Mouse (Mus musculus): ENCODE results near the gene Dab1.

GRCm38 (mm10) chr4:104462932-104463780 lies 844.0 kb downstream of the Dab1 start:
- no peak for TF ChIP-seq MEF2A (IDR thresholded peaks at IDR 0.05; ENCODE audit: extremely low read depth, insufficient replicate concordance, low read depth, low read length, poor library complexity, severe bottlenecking)
- no peak for TF ChIP-seq ZNF384 (IDR thresholded peaks at IDR 0.05; ENCODE audit: low read depth, low read length)
- TF ChIP-seq CTCF (IDR thresholded peaks at IDR 0.05 in 2 of 3, conservative IDR thresholded peaks at IDR 0.05 in 1 of 3; ENCODE audit: control insufficient read depth in 1 of 3, insufficient read depth in 1 of 3, low read depth in 2 of 3, low read length in 3 of 3, poor library complexity in 1 of 3, severe bottlenecking in 1 of 3): no peak
- no peak for TF ChIP-seq POLR2A (IDR thresholded peaks at IDR 0.05; ENCODE audit: control insufficient read depth in 1 of 2, insufficient read depth in 1 of 2, low read depth in 1 of 2, low read length in 2 of 2, poor library complexity in 1 of 2)
- TF ChIP-seq USF1 (IDR thresholded peaks at IDR 0.05; ENCODE audit: low read depth, low read length): no peak
- no peak for TF ChIP-seq MAFK (IDR thresholded peaks at IDR 0.05; ENCODE audit: borderline replicate concordance, low read depth, low read length)
- no peak for TF ChIP-seq RAD21 (IDR thresholded peaks at IDR 0.05; ENCODE audit: low read depth, low read length)
- TF ChIP-seq ZC3H11A (IDR thresholded peaks at IDR 0.05; ENCODE audit: low read depth, low read length): no peak
- TF ChIP-seq TCF12 (IDR thresholded peaks at IDR 0.05; ENCODE audit: low read depth, low read length): no peak
- TF ChIP-seq HCFC1 (IDR thresholded peaks at IDR 0.05; ENCODE audit: low read depth, low read length): no peak
- TF ChIP-seq GATA1 (IDR thresholded peaks at IDR 0.05; ENCODE audit: low read depth, low read length): no peak
- TF ChIP-seq POLR2AphosphoS5 (IDR thresholded peaks at IDR 0.05; ENCODE audit: borderline replicate concordance, low read depth, low read length): no peak
- no peak for TF ChIP-seq E2F4 (IDR thresholded peaks at IDR 0.05; ENCODE audit: borderline replicate concordance, low read depth, low read length)

All from MEL (cell line).